Mouse (Mus musculus) bone marrow, adult 2 months (tissue): ENCODE results near the gene Lasp1.

Source experiments
- CTCF ChIP-seq: fragments of 200-500 bp; IDR thresholded peaks from 2 replicates; pipeline ENCODE4 v1.5.1; 2011; ENCODE audit warnings: low read length, control low read depth; ENCODE audit not compliant: control insufficient read depth, insufficient read depth
- POLR2A ChIP-seq: fragments of 200-500 bp; IDR thresholded peaks from 2 replicates; pipeline ENCODE4 v1.6.1; 2011; ENCODE audit warnings: low read depth, mild to moderate bottlenecking, control low read depth, low read length, borderline replicate concordance; ENCODE audit not compliant: control insufficient read depth

GRCm38 (mm10) chr11:97883542-97883917 is 84.7 kb downstream of the Lasp1 start:
- TF ChIP-seq POLR2A (peak; percentile 45; the same call in 1 of the 2 replicates), CTCF (no peak)
